Mouse (Mus musculus) layer of hippocampus, adult 8-10 months (tissue): ENCODE data around the gene Clasp2. TPM values are rescaled to one million over a fixed set of nuclear protein-coding genes. Genes with fewer than 3 reads are reported as not detected.
"Not testable (repeated sequence)": the region's sequence is repeated elsewhere in the genome, so short reads cannot be mapped to it uniquely, and the experiment has no call there.

Experiments used
- DNase-seq, 2 experiments: peaks; one replicate each; pipeline ENCODE4 v3.0.0; 2022; ENCODE audit warnings: low spot score in 2 of 2
- total RNA-seq, 4 experiments: library from RNA; stranded (reverse); gene quantifications; 2 replicates each; pipeline ENCODE4 v1.2.4; 2022

Clasp2 gene
- total RNA-seq, result 100 to 1,000 TPM; 189 to 217 (median 199) TPM

DNA sequence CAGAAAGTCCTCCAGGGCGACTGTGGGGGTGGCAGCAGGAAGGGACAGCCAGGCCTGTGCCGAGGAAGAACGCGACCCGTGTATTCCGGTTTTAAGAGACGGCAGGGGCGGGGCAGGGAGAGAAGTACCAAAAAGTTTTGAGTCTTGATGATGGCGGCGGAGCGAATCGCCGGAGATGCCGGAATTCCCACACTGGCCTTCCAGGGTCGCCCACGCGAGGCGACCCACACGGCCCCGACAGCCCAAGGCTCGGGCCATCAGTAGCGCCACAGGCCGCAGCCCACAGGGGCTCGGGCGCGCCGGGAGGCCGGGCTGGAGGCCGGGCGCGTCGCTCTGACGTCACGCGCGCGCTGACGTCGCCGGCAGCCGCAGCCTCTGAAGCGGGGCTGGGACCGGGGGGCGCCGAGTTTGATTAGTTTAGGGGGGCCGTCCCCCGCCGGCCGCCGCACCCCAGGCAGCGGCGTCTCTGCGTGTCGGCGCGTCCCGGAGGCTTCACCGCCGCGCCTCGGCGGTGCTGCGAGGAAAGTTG, at the start of gene Clasp2:
Clasp2 (plus strand) TSS at position 366 of the 529 bp plus-strand sequence.
- DNase-seq, result peak; percentile 44 to 60

- no peak for DNase-seq
These were observed 39.7 kb upstream of the Clasp2 start for GRCm38 (mm10) chr9:113701441-113702160.

DNA sequence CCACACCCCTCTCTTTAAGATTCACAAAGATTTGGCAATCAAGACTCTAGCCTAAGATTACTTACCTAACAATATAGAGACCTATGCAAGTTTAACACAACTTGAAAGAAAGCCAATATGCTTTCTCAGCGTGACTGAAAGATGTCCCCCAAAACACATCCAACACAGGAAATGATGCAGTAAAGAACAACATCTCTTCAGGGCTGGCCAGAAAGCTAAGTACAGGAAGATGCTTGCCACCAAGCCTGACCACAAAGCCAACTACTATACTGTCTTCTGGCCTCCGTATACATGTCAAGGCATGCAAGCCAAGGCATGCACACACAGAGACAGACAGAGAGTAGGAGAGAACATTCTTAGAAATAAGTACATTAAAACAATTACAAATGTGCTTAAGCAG, 35.2 kb upstream of the Clasp2 start:
- DNase-seq, result no peak

- DNase-seq, result no peak
These were observed 34.4 kb upstream of the Clasp2 start for GRCm38 (mm10) chr9:113706841-113707240.

DNA sequence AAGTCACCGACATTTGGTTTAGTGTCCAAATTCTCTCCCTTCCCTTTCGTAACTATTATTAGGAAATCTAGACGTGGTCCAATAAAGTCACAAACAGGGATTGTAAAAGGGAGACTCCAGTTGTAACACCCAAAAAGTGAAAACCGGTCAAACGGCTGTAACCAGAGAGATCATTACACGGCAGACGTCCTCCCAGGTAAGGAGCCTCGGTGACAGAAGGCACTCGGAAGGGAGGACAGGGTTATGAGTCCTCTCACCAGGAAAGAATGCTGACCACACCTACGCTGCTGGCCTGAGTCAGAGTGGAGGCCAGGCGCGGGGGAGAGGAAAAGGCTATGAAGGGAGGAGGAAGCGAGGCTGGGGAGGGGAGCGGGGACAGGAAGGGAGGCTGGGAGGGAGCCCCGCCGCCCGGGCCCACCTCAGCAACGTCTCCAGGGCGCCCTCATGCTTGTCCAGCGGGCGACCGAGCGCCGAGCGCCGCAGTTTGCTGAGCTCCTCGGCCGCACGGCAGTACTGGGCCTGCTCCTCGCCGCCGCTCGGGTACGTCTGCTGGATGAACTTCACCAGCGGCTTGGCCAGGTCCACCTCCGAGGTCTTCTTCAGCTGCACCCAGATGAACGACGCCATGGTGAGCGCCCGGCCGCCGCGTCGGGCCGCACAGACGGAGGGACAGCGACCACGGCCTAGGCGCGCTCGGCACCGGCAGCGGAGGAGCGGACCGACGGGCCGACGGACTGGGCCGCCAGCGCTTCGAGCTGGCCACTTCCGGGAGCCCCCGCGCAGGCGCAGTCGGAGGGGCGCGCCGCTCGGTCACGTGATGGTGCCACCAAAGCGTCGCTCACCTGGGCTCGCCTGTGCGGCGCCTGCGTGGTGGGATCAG, 33.6 kb upstream of the Clasp2 start, which contains the start of gene Pdcd6ip:
Pdcd6ip (minus strand) TSS at position 779 of the 880 bp plus-strand sequence.
- peak; percentile 84 to 91 for DNase-seq

GRCm38 (mm10) chr9:113708361-113709280, 32.7 kb upstream of the Clasp2 start:
- no peak for DNase-seq

DNA sequence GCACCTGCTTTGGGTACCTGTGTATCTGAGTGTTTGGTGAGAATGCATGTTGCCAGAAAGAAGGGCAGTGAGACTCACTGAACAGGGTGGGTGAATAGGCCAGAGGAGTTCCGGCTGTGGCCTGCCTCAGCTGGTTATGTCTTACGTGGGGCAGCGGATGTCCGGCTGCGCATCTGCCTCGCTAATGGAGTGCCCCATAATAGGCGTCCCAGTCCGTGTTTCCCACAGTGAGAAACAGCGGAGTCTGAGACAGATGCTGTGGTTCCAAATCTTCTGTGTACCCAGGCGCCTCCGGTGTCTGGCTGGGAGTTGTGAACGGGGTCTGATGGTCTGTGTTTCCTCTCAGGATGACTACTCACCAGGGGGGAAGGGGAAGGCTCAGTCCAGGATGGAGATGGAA, 30.4 kb upstream of the Clasp2 start:
- DNase-seq, result no peak

- peak in 1 of 2 experiments; percentile 34 for DNase-seq
These were observed 22.2 kb upstream of the Clasp2 start for GRCm38 (mm10) chr9:113719063-113719462.

DNA sequence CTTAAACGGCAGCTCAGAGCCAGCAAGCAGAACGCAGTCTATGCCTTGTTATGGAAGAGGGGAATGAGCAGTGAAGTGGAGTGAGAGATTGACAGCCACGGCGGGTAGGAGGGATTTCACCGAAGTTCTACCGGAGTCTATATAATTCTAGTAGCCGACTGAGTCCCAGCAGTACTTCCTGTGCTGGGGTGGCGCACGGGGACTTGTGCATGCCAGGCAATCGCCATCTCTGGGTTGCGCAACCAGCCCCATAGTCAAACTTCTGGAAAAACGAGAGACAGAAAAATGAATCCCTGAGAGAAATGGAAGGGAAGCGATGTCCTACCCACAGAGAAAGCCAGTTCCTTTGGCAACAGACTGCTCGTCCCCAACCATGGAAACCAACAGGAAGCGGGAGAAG, 16.6 kb upstream of the Clasp2 start:
- DNase-seq, result no peak

GRCm38 (mm10) chr9:113725609-113726008, 15.7 kb upstream of the Clasp2 start:
- not testable (repeated sequence) for DNase-seq

GRCm38 (mm10) chr9:113726131-113726530, 15.1 kb upstream of the Clasp2 start:
- no peak for DNase-seq

DNA sequence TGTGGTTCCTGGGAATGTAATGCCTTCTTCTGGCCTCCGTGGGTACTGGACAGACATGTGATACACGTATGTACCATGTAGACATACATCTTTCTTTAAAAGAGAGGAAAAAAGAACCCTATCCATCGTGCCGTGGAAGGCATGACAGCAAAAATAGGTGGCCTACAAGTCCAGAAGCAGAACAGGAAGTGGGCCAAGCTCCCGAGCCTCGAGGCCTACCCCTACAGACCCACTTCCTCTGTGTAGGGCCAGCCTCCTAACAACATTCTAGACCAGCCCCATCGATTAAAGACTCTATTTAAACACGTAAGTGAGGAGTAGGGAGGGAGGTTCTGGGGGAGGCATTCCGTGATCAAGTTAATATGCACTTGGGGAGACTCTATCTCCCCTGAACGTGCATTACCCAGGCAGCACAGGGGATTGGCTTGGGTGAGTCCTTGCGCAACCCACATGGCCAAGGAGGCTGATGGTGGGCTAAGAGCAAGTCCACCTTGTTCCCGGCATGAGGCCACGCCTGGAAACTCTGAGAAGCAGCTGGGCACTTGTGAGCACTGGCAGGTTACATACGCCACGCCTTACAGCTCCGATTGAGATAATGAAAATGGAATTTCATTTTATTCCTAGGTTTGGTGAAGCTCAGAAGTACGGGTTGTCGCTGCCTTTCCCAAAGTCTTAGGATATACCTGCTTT, 14.1 kb upstream of the Clasp2 start:
- no peak for DNase-seq

- DNase-seq, result no peak
These were observed 9.7 kb upstream of the Clasp2 start for GRCm38 (mm10) chr9:113731540-113731939.

GRCm38 (mm10) chr9:113735920-113736319, 5.4 kb upstream of the Clasp2 start:
- no peak for DNase-seq

- DNase-seq, result peak; percentile 21 to 35
These were observed 3.3 kb upstream of the Clasp2 start for GRCm38 (mm10) chr9:113738021-113738420.

DNA sequence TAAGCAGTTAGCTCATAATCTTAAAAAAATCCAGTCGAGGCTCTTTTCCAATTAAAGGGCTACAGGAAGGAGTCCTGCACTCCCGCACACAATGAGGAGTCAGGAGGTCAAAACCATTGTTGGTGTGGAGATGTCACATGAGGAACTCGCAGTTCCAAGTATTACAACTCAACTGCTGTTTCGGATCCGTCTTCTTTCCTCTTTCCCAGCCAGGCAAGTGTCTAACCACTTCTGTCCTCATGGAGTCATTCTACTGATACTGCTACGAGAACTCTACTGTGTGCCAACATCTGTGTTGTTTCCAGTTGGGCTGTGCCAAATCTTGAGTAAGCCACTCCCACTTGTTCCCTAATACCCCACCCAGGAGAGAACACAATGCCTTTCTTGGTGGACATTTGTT, 2.3 kb upstream of the Clasp2 start:
- no peak for DNase-seq

GRCm38 (mm10) chr9:113741637-113742137, 414 bp downstream of the Clasp2 start:
- peak in 1 of 2 experiments; percentile 23 for DNase-seq

DNA sequence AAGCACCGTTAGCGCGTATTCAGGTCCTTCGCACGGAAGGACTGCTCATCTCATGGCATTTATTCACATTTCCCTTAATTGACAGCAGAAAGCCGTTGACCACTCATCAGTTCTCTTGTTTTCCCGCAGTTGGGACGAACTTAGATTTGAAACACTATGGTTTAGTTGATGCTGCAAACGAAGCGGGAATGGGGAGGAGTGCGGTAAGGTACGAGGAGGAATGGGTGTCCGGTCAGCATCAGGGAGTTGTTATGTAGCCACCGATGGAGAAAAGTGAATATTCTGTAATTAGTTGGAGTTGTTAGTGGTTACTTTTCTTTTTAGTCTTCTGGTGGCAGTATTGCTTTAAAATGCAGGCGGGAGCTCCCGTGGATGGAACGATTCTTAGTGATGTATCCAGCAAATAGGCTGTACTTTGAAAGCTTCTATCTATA, 1.1 kb downstream of the Clasp2 start:
- peak in 1 of 2 experiments; percentile 37 for DNase-seq

DNA sequence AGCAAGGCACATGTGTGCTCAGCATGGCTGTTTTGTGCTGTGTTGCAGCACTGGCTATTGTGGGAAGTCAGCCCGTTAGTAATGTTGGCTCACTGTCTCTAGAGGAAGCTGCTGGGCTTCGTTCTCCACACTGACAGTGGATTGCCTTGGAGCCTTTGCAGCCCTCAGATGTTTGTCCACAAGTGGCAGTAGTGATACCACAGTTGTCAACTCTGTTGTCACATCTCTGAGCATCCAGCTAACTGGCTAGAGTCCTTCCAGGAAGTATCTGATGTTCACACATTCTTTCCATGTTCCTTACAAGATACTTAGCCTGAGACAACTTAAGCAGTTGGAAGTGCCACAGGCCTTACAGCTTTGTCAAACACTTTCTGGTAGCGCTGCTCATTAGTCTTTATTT, 2.0 kb downstream of the Clasp2 start:
- DNase-seq, result no peak

GRCm38 (mm10) chr9:113749356-113749755, 8.1 kb downstream of the Clasp2 start:
- DNase-seq, result no peak
